In the genomic region with DNA sequence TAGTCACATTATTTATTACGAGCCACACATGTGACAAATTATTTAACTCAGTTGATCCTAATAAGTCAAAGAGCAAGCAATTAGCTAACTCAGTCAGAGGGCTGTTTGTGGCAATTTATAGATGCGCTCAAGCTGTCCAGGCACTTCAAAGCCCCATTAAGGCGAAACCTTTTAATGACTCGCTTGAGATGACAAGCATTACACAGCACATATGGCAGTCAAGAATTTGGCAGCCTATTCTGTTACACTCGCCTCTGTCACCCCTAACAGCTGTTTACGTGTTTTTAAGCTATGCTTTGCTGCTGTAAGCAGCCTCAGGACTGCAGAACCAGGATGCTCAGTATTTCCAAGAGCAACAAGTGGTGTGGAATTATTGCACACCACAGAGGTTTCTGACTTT, we compare ENCODE assay signal across 9 mouse cellular contexts.
A peak's percentile ranks its signal among the peaks of the same experiment; 100 is the strongest.
DNase-seq lines count a peak whose midpoint lies in the region; ATAC-seq lines count a peak whose summit lies in the region.
"Had no signal": no experiment of that assay in that cellular context is flagged by ENCODE, and none has a peak within 500 bp of the region (broad histone marks: within the 10 kb centered on the region; RNA-seq: fewer than 3 reads in every experiment).

No protein-coding gene starts in this region.

- H3K9ac ChIP-seq in lung, embryonic 16.5 days (ENCODE audit: low read length), result no peak overlapping the region
- H3K9ac ChIP-seq in kidney, embryonic 14.5 days (ENCODE audit: low read depth, low read length), result no peak overlapping the region
- no peak overlapping the region for H3K9ac ChIP-seq in neural tube, embryonic 14.5 days (replicated peaks; ENCODE audit: low read depth, low read length)
- H3K9ac ChIP-seq: liver, embryonic 12.5 days had no signal

- H3K4me2 ChIP-seq in lung, embryonic 16.5 days (ENCODE audit: low read depth, low read length), result no peak overlapping the region
- H3K4me2 ChIP-seq in kidney, embryonic 14.5 days (replicated peaks; ENCODE audit: low read depth, low read length), result no peak overlapping the region
- no peak overlapping the region for H3K4me2 ChIP-seq in neural tube, embryonic 14.5 days (ENCODE audit: low read depth, low read length)
- H3K4me2 ChIP-seq: liver, embryonic 12.5 days had no signal

- H3K36me3 ChIP-seq in lung, embryonic 16.5 days (ENCODE audit: control insufficient read depth, insufficient read depth, low read length), result no peaks in the 10 kb centered on the region
- H3K36me3 ChIP-seq in kidney, embryonic 14.5 days (ENCODE audit: control insufficient read depth, insufficient read depth, low read length), result no peaks in the 10 kb centered on the region
- H3K36me3 ChIP-seq in neural tube, embryonic 14.5 days (ENCODE audit: control insufficient read depth, insufficient read depth, low read length), result no peaks in the 10 kb centered on the region
- H3K36me3 ChIP-seq: liver, embryonic 12.5 days had no signal

- no peak overlapping the region for H3K27ac ChIP-seq in lung, embryonic 16.5 days (ENCODE audit: low read length)
- no peak overlapping the region for H3K27ac ChIP-seq in kidney, embryonic 14.5 days (ENCODE audit: low read depth, low read length)
- no peak overlapping the region for H3K27ac ChIP-seq in neural tube, embryonic 14.5 days (ENCODE audit: low read depth, low read length)
- H3K27ac ChIP-seq: liver, embryonic 12.5 days had no signal

- ATAC-seq in lung, embryonic 16.5 days (ENCODE audit: low read depth), result peak; percentile 97
- peak; percentile 46; the same call in 1 of the 2 replicates for ATAC-seq in erythroblast, adult 5-6 weeks (replicated peaks; ENCODE audit: low FRiP score, poor library complexity, severe bottlenecking)
- ATAC-seq in kidney, embryonic 14.5 days (ENCODE audit: low FRiP score, low TSS enrichment), result peak; percentile 95
- ATAC-seq in neural tube, embryonic 14.5 days (ENCODE audit: low read depth), result peak; percentile 94
- ATAC-seq: liver, embryonic 12.5 days had no signal

- no peak overlapping the region for H3K4me3 ChIP-seq in lung, embryonic 16.5 days (ENCODE audit: low read length)
- H3K4me3 ChIP-seq in kidney, embryonic 14.5 days (ENCODE audit: low read length), result no peak overlapping the region
- H3K4me3 ChIP-seq in neural tube, embryonic 14.5 days (ENCODE audit: low read depth, low read length), result no peak overlapping the region
- H3K4me3 ChIP-seq: liver, embryonic 12.5 days had no signal

- no peak for DNase-seq in lung, postnatal 25 days (ENCODE audit: low spot score)
- DNase-seq in testis, postnatal 10 days (ENCODE audit: low spot score), result no peak
- no peak for DNase-seq in gastrocnemius, adult 18-20 months (ENCODE audit: low spot score)
- DNase-seq: thymus, adult 18-20 months had no signal

- H3K4me1 ChIP-seq in lung, embryonic 16.5 days (replicated peaks; ENCODE audit: control insufficient read depth, insufficient read depth, low read length), result no peaks in the 10 kb centered on the region
- peaks cover 14% of the 10 kb centered on the region; the same call in 1 of the 2 replicates for H3K4me1 ChIP-seq in kidney, embryonic 14.5 days (ENCODE audit: control insufficient read depth, insufficient read depth, low read length)
- no peaks in the 10 kb centered on the region for H3K4me1 ChIP-seq in neural tube, embryonic 14.5 days (ENCODE audit: control insufficient read depth, insufficient read depth, low read length)
- H3K4me1 ChIP-seq: liver, embryonic 12.5 days had no signal

- WGBS in lung, embryonic 16.5 days, result 49% methylated on average over 6 of the region's 6 CpGs
- WGBS in kidney, embryonic 14.5 days, result 18% methylated on average over 6 of the region's 6 CpGs
- WGBS in neural tube, embryonic 14.5 days, result 17% methylated on average over 6 of the region's 6 CpGs

- H3K27me3 ChIP-seq in lung, embryonic 16.5 days (ENCODE audit: control insufficient read depth, insufficient read depth, low read depth, low read length), result peaks cover 28% of the 10 kb centered on the region
- no peaks in the 10 kb centered on the region for H3K27me3 ChIP-seq in kidney, embryonic 14.5 days (ENCODE audit: control insufficient read depth, insufficient read depth, low read length)
- no peaks in the 10 kb centered on the region for H3K27me3 ChIP-seq in neural tube, embryonic 14.5 days (ENCODE audit: control insufficient read depth, insufficient read depth, low read length)
- H3K27me3 ChIP-seq: liver, embryonic 12.5 days had no signal

- no peaks in the 10 kb centered on the region for H3K9me3 ChIP-seq in lung, embryonic 16.5 days (ENCODE audit: control insufficient read depth, low read length)
- no peaks in the 10 kb centered on the region for H3K9me3 ChIP-seq in kidney, embryonic 14.5 days (ENCODE audit: control insufficient read depth, low read length)
- H3K9me3 ChIP-seq in neural tube, embryonic 14.5 days (ENCODE audit: control insufficient read depth, low read length), result no peaks in the 10 kb centered on the region
- H3K9me3 ChIP-seq: liver, embryonic 12.5 days had no signal

Comparison
In these comparisons a context has a peak if more than half of its experiments do, and no peak if none do; other contexts are left out.
1. ATAC-seq: peak in every context shown above with its lines; median percentile 97 in lung, embryonic 16.5 days; 95 in kidney, embryonic 14.5 days; 94 in neural tube, embryonic 14.5 days; 46 in erythroblast, adult 5-6 weeks.